Comparison of ENCODE assay signal across 30 mouse cellular contexts in genomic region chr14:99451110-99451795, GRCm38 (mm10).
A peak's percentile ranks its signal among the peaks of the same experiment; 100 is the strongest.
DNase-seq lines count a peak whose midpoint lies in the region; ATAC-seq and TF ChIP-seq lines count a peak whose summit lies in the region.
"Had no signal": no experiment of that assay in that cellular context is flagged by ENCODE, and none has a peak within 500 bp of the region (broad histone marks: within the 10 kb centered on the region; RNA-seq: fewer than 3 reads in every experiment).

No protein-coding gene starts in this region.

- 63% methylated on average over 11 of the region's 11 CpGs for WGBS in intestine, postnatal 0 days
- 93% methylated on average over 11 of the region's 11 CpGs for WGBS in hindbrain, embryonic 14.5 days

- no peaks in the 10 kb centered on the region for H3K9me3 ChIP-seq in intestine, postnatal 0 days (ENCODE audit: control insufficient read depth)
- H3K9me3 ChIP-seq in hindbrain, embryonic 14.5 days (ENCODE audit: control insufficient read depth, low read length): no peaks in the 10 kb centered on the region
- H3K9me3 ChIP-seq: embryonic facial prominence, embryonic 12.5 days; forebrain, embryonic 15.5 days; hindbrain, embryonic 13.5 days; limb, embryonic 15.5 days; liver, embryonic 13.5 days; midbrain, embryonic 12.5 days; neural tube, embryonic 13.5 days had no signal

- H3K27ac ChIP-seq in intestine, postnatal 0 days (ENCODE audit: low read depth, low read length): peak overlapping the region; percentile 15; the same call in 1 of the 2 replicates
- no peak overlapping the region for H3K27ac ChIP-seq in hindbrain, embryonic 14.5 days
- H3K27ac ChIP-seq: embryonic facial prominence, embryonic 12.5 days; forebrain, embryonic 15.5 days; hindbrain, embryonic 13.5 days; limb, embryonic 15.5 days; liver, embryonic 13.5 days; midbrain, embryonic 12.5 days; neural tube, embryonic 13.5 days had no signal

- H3K4me3 ChIP-seq in intestine, postnatal 0 days (ENCODE audit: low read depth, low read length): no peak overlapping the region
- H3K4me3 ChIP-seq in hindbrain, embryonic 14.5 days (replicated peaks; ENCODE audit: low read length): no peak overlapping the region
- H3K4me3 ChIP-seq: embryonic facial prominence, embryonic 12.5 days; forebrain, embryonic 15.5 days; hindbrain, embryonic 13.5 days; limb, embryonic 15.5 days; liver, embryonic 13.5 days; megakaryocyte, embryonic 14.5 days; midbrain, embryonic 12.5 days; neural tube, embryonic 13.5 days had no signal

- H3K9ac ChIP-seq in intestine, postnatal 0 days (ENCODE audit: low read depth, low read length): no peak overlapping the region
- no peak overlapping the region for H3K9ac ChIP-seq in hindbrain, embryonic 14.5 days
- H3K9ac ChIP-seq: embryonic facial prominence, embryonic 12.5 days; forebrain, embryonic 15.5 days; hindbrain, embryonic 13.5 days; limb, embryonic 15.5 days; liver, embryonic 13.5 days; midbrain, embryonic 12.5 days; neural tube, embryonic 13.5 days had no signal

- H3K36me3 ChIP-seq in intestine, postnatal 0 days (ENCODE audit: control insufficient read depth, insufficient read depth): no peaks in the 10 kb centered on the region
- H3K36me3 ChIP-seq in hindbrain, embryonic 14.5 days (replicated peaks; ENCODE audit: control insufficient read depth, insufficient read depth): no peaks in the 10 kb centered on the region
- H3K36me3 ChIP-seq: embryonic facial prominence, embryonic 12.5 days; forebrain, embryonic 15.5 days; hindbrain, embryonic 13.5 days; limb, embryonic 15.5 days; liver, embryonic 13.5 days; midbrain, embryonic 12.5 days; neural tube, embryonic 13.5 days had no signal

- no peaks in the 10 kb centered on the region for H3K27me3 ChIP-seq in intestine, postnatal 0 days (replicated peaks; ENCODE audit: control insufficient read depth, insufficient read depth, low read length)
- no peaks in the 10 kb centered on the region for H3K27me3 ChIP-seq in hindbrain, embryonic 14.5 days (ENCODE audit: control insufficient read depth, insufficient read depth, low read length)
- H3K27me3 ChIP-seq: embryonic facial prominence, embryonic 12.5 days; forebrain, embryonic 15.5 days; hindbrain, embryonic 13.5 days; limb, embryonic 15.5 days; liver, embryonic 13.5 days; megakaryocyte, embryonic 14.5 days; midbrain, embryonic 12.5 days; neural tube, embryonic 13.5 days had no signal

- peak; percentile 63 to 89 for DNase-seq in adrenal gland, adult (ENCODE audit: inconsistent age in 2 of 2, low spot score in 1 of 2)
- no peak for DNase-seq in adrenal gland, postnatal 4 days (ENCODE audit: low spot score in 2 of 2)
- peak; percentile 68 for DNase-seq in adrenal gland, postnatal 14 days
- no peak for DNase-seq in thymus, postnatal 25 days
- DNase-seq in hindbrain, embryonic 14.5 days (ENCODE audit: low spot score): no peak
- DNase-seq in thymus, postnatal 36 days: no peak
- DNase-seq: cerebellum, adult 9-10 months; embryo, embryonic 11 days; gastrocnemius, postnatal 36 days; heart, adult 18-20 months; heart, postnatal 4 days; kidney, adult 2 months; kidney, postnatal 36 days; left cerebral cortex, postnatal 4 days; liver, embryonic 13.5 days; lung, adult 18-20 months; lung, postnatal 4 days; retina, postnatal 1 day; right cerebral cortex, postnatal 14 days; thymus, adult 2 months had no signal

- no peak for TF ChIP-seq CTCF in intestine, postnatal 0 days (IDR thresholded peaks at IDR 0.05; ENCODE audit: low read depth)

- H3K4me1 ChIP-seq in intestine, postnatal 0 days (replicated peaks; ENCODE audit: control insufficient read depth, insufficient read depth, low read length): no peaks in the 10 kb centered on the region
- H3K4me1 ChIP-seq in hindbrain, embryonic 14.5 days (replicated peaks; ENCODE audit: control insufficient read depth, insufficient read depth, low read length): no peaks in the 10 kb centered on the region
- H3K4me1 ChIP-seq: embryonic facial prominence, embryonic 12.5 days; forebrain, embryonic 15.5 days; hindbrain, embryonic 13.5 days; limb, embryonic 15.5 days; liver, embryonic 13.5 days; midbrain, embryonic 12.5 days; neural tube, embryonic 13.5 days had no signal

- no peak overlapping the region for H3K4me2 ChIP-seq in intestine, postnatal 0 days (replicated peaks; ENCODE audit: low read depth)
- no peak overlapping the region for H3K4me2 ChIP-seq in hindbrain, embryonic 14.5 days (replicated peaks)
- H3K4me2 ChIP-seq: embryonic facial prominence, embryonic 12.5 days; forebrain, embryonic 15.5 days; heart, embryonic 11.5 days; hindbrain, embryonic 13.5 days; limb, embryonic 15.5 days; liver, embryonic 13.5 days; midbrain, embryonic 12.5 days; neural tube, embryonic 13.5 days had no signal

- ATAC-seq in intestine, postnatal 0 days: peak; percentile 90
- no peak for ATAC-seq in hindbrain, embryonic 14.5 days (ENCODE audit: low FRiP score)
- ATAC-seq: forebrain, embryonic 15.5 days; lung, postnatal 0 days had no signal

Comparison
In these comparisons a context has a peak if more than half of its experiments do, and no peak if none do; other contexts are left out.
1. DNase-seq: peak in adrenal gland, adult (2 of 2) and adrenal gland, postnatal 14 days (single experiment); none in adrenal gland, postnatal 4 days (0 of 2), thymus, postnatal 25 days (single experiment), hindbrain, embryonic 14.5 days (single experiment) and thymus, postnatal 36 days (0 of 2).